Mouse (Mus musculus) layer of hippocampus, postnatal 25 days (tissue): ENCODE results near the gene Scgb1b18. TPM values are rescaled to one million over a fixed set of nuclear protein-coding genes. Genes with fewer than 3 reads are reported as not detected.
"Not testable (repeated sequence)": the region's sequence is repeated elsewhere in the genome, so short reads cannot be mapped to it uniquely, and the experiment has no call there.

Source experiments
- DNase-seq, 2 experiments: peaks; one replicate each; pipeline ENCODE4 v3.0.0; 2022; ENCODE audit warnings: mixed read lengths in 2 of 2, low spot score in 1 of 2; ENCODE audit errors: extremely low spot score in 1 of 2
- total RNA-seq, 2 experiments: library from RNA; stranded (reverse); gene quantifications; 2 replicates each; pipeline ENCODE4 v1.2.3; 2021

Gene Scgb1b18
- not detected for total RNA-seq

DNA sequence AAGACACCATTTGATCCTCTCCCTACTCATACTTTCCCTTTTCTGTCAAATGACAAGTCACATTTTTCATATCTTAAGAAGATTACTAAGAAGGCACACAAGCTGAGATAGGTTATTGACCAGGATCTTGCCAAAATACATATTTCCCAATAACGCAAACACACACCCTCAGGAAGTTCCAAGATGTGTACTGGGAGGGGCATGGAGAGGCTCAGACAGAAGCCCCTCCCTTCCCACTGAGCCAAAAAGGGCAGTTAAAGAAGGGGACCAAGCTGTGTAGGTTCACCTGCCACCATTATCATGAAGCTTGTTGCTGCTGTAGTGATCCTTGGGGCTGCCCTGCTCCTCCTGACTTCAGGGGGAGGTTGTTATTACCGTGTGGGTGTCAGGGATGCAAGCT lies at the start of gene Scgb1b18:
Scgb1b18 (plus strand) TSS at position 301 of the 400 bp plus-strand sequence.
- DNase-seq = not testable (repeated sequence)

- DNase-seq = not testable (repeated sequence)
Observed at GRCm38 (mm10) chr7:33173764-33174163, 11.6 kb upstream of the Scgb1b18 start, which contains the start of gene Scgb2b18. Gene Scgb2b18 (minus strand): TSS chr7:33173864.

Other genes starting within 250 kb of the Scgb1b18 start
- not detected for gene Scgb2b17, start 129.0 kb upstream of the Scgb1b18 start, total RNA-seq
- not detected for gene Scgb1b17, start 122.1 kb upstream of the Scgb1b18 start, total RNA-seq
- not detected for gene Scgb2b18, start 11.7 kb upstream of the Scgb1b18 start, total RNA-seq
- not detected for gene Scgb2b19, start 94.8 kb downstream of the Scgb1b18 start, total RNA-seq
- not detected for gene Scgb1b19, start 101.7 kb downstream of the Scgb1b18 start, total RNA-seq
- not detected for gene Scgb2b20, start 180.8 kb downstream of the Scgb1b18 start, total RNA-seq
- gene Scgb1b20, start 187.7 kb downstream of the Scgb1b18 start, total RNA-seq = not detected